17 mouse cellular contexts compared by ENCODE assay signal in the genomic region with DNA sequence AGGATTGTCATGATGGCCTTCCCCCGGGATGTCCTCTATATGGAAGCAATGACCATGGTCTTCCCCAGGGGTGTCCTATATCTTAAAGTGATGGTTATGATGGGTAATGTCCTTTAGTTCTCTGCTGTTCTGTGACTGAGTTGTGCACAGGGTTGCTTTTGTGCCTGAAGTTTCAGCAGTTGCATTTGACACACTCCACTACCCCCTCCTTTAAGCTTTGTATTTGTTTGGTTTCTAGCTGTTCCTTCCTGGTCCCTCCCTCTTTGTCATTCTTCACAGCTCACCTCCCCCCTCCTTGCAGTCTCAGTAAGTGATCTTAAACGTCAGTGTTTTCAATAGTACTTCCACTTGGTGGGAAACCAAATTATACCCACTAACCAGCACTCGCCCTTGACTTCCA.
"Had no signal": no experiment of that assay in that cellular context is flagged by ENCODE, and none has a peak within 500 bp of the region (broad histone marks: within the 10 kb centered on the region; RNA-seq: fewer than 3 reads in every experiment).

No protein-coding gene starts in this region.

- H3K4me1 ChIP-seq: lung, embryonic 15.5 days; megakaryocyte, embryonic 14.5 days; midbrain, embryonic 12.5 days; neural tube, embryonic 12.5 days; stomach, embryonic 15.5 days had no signal

- H3K27ac ChIP-seq: lung, embryonic 15.5 days; macrophage; midbrain, embryonic 12.5 days; neural tube, embryonic 12.5 days; stomach, embryonic 15.5 days; stomach, postnatal 0 days had no signal

- H3K4me3 ChIP-seq: lung, embryonic 15.5 days; megakaryocyte, embryonic 14.5 days; midbrain, embryonic 12.5 days; neural tube, embryonic 12.5 days; stomach, embryonic 15.5 days had no signal

- H3K9ac ChIP-seq: liver, postnatal 0 days; lung, embryonic 15.5 days; midbrain, embryonic 12.5 days; neural tube, embryonic 12.5 days; stomach, embryonic 15.5 days had no signal

- H3K9me3 ChIP-seq: lung, embryonic 15.5 days; midbrain, embryonic 12.5 days; neural tube, embryonic 12.5 days; stomach, embryonic 15.5 days had no signal

- H3K27me3 ChIP-seq: lung, embryonic 15.5 days; megakaryocyte, embryonic 14.5 days; midbrain, embryonic 12.5 days; neural tube, embryonic 12.5 days; stomach, embryonic 15.5 days had no signal

- H3K4me2 ChIP-seq: lung, embryonic 15.5 days; midbrain, embryonic 12.5 days; neural tube, embryonic 12.5 days; stomach, embryonic 15.5 days had no signal

- H3K36me3 ChIP-seq: lung, embryonic 15.5 days; midbrain, embryonic 12.5 days; neural tube, embryonic 12.5 days; stomach, embryonic 15.5 days had no signal

- ATAC-seq: liver, postnatal 0 days; lung, postnatal 0 days had no signal

- DNase-seq: liver, postnatal 0 days; lung, adult 2 months; lung, postnatal 14 days; lung, postnatal 36 days; midbrain, embryonic 14.5 days; right cerebral cortex, postnatal 14 days; thymus, adult 2 months; thymus, postnatal 25 days; thymus, postnatal 4 days had no signal
